Mouse (Mus musculus) neural tube, embryonic 13.5 days (tissue): ENCODE measurements around the gene Fam210b. TPM values are rescaled to one million over a fixed set of nuclear protein-coding genes. Genes with fewer than 3 reads are reported as not detected.
"Not testable (repeated sequence)": the region's sequence is repeated elsewhere in the genome, so short reads cannot be mapped to it uniquely, and the experiment has no call there.

ENCODE experiments used
- ATAC-seq: fragments of 200-750 bp; cut with Nextera tagmentation; 2 replicates; pipeline ENCODE4 v1.8.0; 2017; ENCODE audit warnings: low read depth, mild to moderate bottlenecking, moderate TSS enrichment, moderate library complexity
- H3K27ac ChIP-seq: fragments of 300-500 bp; sonication (generic); replicated peaks from 2 replicates; pipeline ENCODE4 v1.5.1; 2015; ENCODE audit warnings: moderate library complexity, mild to moderate bottlenecking, inconsistent platforms
- H3K27me3 ChIP-seq: fragments of 300-500 bp; sonication (generic); 2 replicates; pipeline ENCODE4 v1.6.1; 2015; ENCODE audit warnings: mild to moderate bottlenecking, inconsistent platforms
- H3K36me3 ChIP-seq: fragments of 300-500 bp; sonication (generic); 2 replicates; pipeline ENCODE4 v1.6.1; 2015; ENCODE audit warnings: mild to moderate bottlenecking, inconsistent platforms
- H3K4me1 ChIP-seq: fragments of 300-500 bp; sonication (generic); replicated peaks from 2 replicates; pipeline ENCODE4 v1.6.1; 2015; ENCODE audit warnings: inconsistent platforms
- H3K4me2 ChIP-seq: fragments of 300-500 bp; sonication (generic); 2 replicates; pipeline ENCODE4 v1.6.1; 2015; ENCODE audit warnings: inconsistent platforms, mild to moderate bottlenecking, moderate library complexity
- H3K4me3 ChIP-seq: fragments of 300-500 bp; sonication (generic); 2 replicates; pipeline ENCODE4 v1.5.1; 2015; ENCODE audit warnings: mild to moderate bottlenecking, inconsistent platforms
- H3K9ac ChIP-seq: fragments of 300-500 bp; sonication (generic); 2 replicates; pipeline ENCODE4 v1.6.1; 2015; ENCODE audit warnings: moderate library complexity, mild to moderate bottlenecking, inconsistent platforms
- H3K9me3 ChIP-seq: fragments of 300-500 bp; sonication (generic); 2 replicates; pipeline ENCODE4 v1.6.1; 2016; ENCODE audit warnings: inconsistent platforms
- WGBS: fragments of 180-500 bp; shearing (Covaris S2); methylation state at CpG from one replicate; pipeline ENCODE4 v1.1.7; 2015; 5-methylcytosine and 5-hydroxymethylcytosine counted together
- polyA plus RNA-seq: library from polyadenylated mRNA; unstranded; fragments of >200 nt; fragmentation: Nextera tagmentation; extraction: Ambion mirVana; gene quantifications from 2 replicates; pipeline ENCODE4 v1.2.1, GENCODE M21; 2015

The Fam210b gene
- polyA plus RNA-seq, result 29.9 and 33.0 TPM in 2 replicates

- H3K9me3 ChIP-seq, result no peaks in the 10 kb centered on the region
- peaks cover 59% of the 10 kb centered on the region for H3K4me1 ChIP-seq
- H3K36me3 ChIP-seq, result no peaks in the 10 kb centered on the region
- 1% methylated on average over 35 of the region's 35 CpGs for WGBS
- peak within 1 kb of the TSS; percentile 98 for H3K4me2 ChIP-seq
- no peaks in the 10 kb centered on the region for H3K27me3 ChIP-seq
- ATAC-seq, result peak; percentile 94
- peak within 1 kb of the TSS; percentile 75 for H3K4me3 ChIP-seq
- H3K27ac ChIP-seq, result peak within 1 kb of the TSS; percentile 67
- peak within 1 kb of the TSS; percentile 80 for H3K9ac ChIP-seq
Measured at GRCm38 (mm10) chr2:172345258-172345738, at the start of gene Fam210b. Gene Fam210b (plus strand): TSS chr2:172345565.

GRCm38 (mm10) chr2:172298083-172298482 lies 47.3 kb upstream of the Fam210b start:
- Histone ChIP-seq H3K9me3 (no peaks in the 10 kb centered on the region), H3K4me3 (no peak overlapping the region), H3K4me2 (no peak overlapping the region), H3K4me1 (peaks cover 17% of the 10 kb centered on the region), H3K36me3 (no peaks in the 10 kb centered on the region), H3K27me3 (no peaks in the 10 kb centered on the region), H3K27ac (no peak overlapping the region), H3K9ac (no peak overlapping the region)
- 79% methylated on average over 1 of the region's 1 CpGs for WGBS
- ATAC-seq, result no peak

GRCm38 (mm10) chr2:172298542-172298941 lies 46.8 kb upstream of the Fam210b start:
- peaks cover 15% of the 10 kb centered on the region for H3K4me1 ChIP-seq
- peak overlapping the region; percentile 82; the same call in 1 of the 2 replicates for H3K27ac ChIP-seq
- H3K9ac ChIP-seq, result no peak overlapping the region
- H3K4me2 ChIP-seq, result no peak overlapping the region
- no peaks in the 10 kb centered on the region for H3K27me3 ChIP-seq
- no peaks in the 10 kb centered on the region for H3K36me3 ChIP-seq
- 60% methylated on average over 1 of the region's 1 CpGs for WGBS
- ATAC-seq, result no peak
- no peaks in the 10 kb centered on the region for H3K9me3 ChIP-seq
- no peak overlapping the region for H3K4me3 ChIP-seq

GRCm38 (mm10) chr2:172299126-172299921 lies 46.0 kb upstream of the Fam210b start:
- Histone ChIP-seq H3K27ac (peak overlapping the region; percentile 82), H3K4me2 (peak overlapping the region; percentile 16), H3K9ac (0 out of 2 replicates have a peak overlapping the region, but pooled peaks have one; percentile 6), H3K4me3 (no peak overlapping the region), H3K36me3 (no peaks in the 10 kb centered on the region), H3K4me1 (peaks cover 15% of the 10 kb centered on the region), H3K9me3 (no peaks in the 10 kb centered on the region), H3K27me3 (no peaks in the 10 kb centered on the region)
- peak; percentile 65; the same call in 1 of the 2 replicates for ATAC-seq
- WGBS, result 7% methylated on average over 14 of the region's 14 CpGs

GRCm38 (mm10) chr2:172302396-172302795 lies 43.0 kb upstream of the Fam210b start:
- Histone ChIP-seq H3K36me3 (no peaks in the 10 kb centered on the region), H3K9me3 (no peaks in the 10 kb centered on the region), H3K4me3 (no peak overlapping the region), H3K4me1 (peaks cover 15% of the 10 kb centered on the region), H3K27me3 (no peaks in the 10 kb centered on the region), H3K27ac (no peak overlapping the region), H3K4me2 (no peak overlapping the region), H3K9ac (no peak overlapping the region)
- WGBS, result 92% methylated on average over 5 of the region's 5 CpGs
- no peak for ATAC-seq

- ATAC-seq, result no peak
- Histone ChIP-seq H3K9ac (no peak overlapping the region), H3K4me2 (no peak overlapping the region), H3K4me3 (no peak overlapping the region), H3K36me3 (no peaks in the 10 kb centered on the region), H3K27me3 (no peaks in the 10 kb centered on the region), H3K4me1 (peaks cover 13% of the 10 kb centered on the region), H3K9me3 (no peaks in the 10 kb centered on the region), H3K27ac (no peak overlapping the region)
- WGBS, result 55% methylated on average over 8 of the region's 8 CpGs
Measured at GRCm38 (mm10) chr2:172304118-172304708, 41.2 kb upstream of the Fam210b start.

GRCm38 (mm10) chr2:172305546-172305945 lies 39.8 kb upstream of the Fam210b start:
- 72% methylated on average over 7 of the region's 7 CpGs for WGBS
- not testable (repeated sequence) for H3K4me1 ChIP-seq, H3K4me3 ChIP-seq, H3K9me3 ChIP-seq, ATAC-seq, H3K36me3 ChIP-seq, H3K27ac ChIP-seq, H3K9ac ChIP-seq, H3K27me3 ChIP-seq, H3K4me2 ChIP-seq

- WGBS, result 61% methylated on average over 4 of the region's 4 CpGs
- Histone ChIP-seq H3K4me3 (no peak overlapping the region), H3K4me2 (no peak overlapping the region), H3K27me3 (no peaks in the 10 kb centered on the region), H3K9me3 (no peaks in the 10 kb centered on the region), H3K27ac (no peak overlapping the region), H3K4me1 (no peaks in the 10 kb centered on the region), H3K36me3 (no peaks in the 10 kb centered on the region), H3K9ac (no peak overlapping the region)
- ATAC-seq, result no peak
Measured at GRCm38 (mm10) chr2:172306544-172306943, 38.8 kb upstream of the Fam210b start.

- no peaks in the 10 kb centered on the region for H3K4me1 ChIP-seq
- H3K4me2 ChIP-seq, result no peak overlapping the region
- H3K36me3 ChIP-seq, result no peaks in the 10 kb centered on the region
- peaks cover 5% of the 10 kb centered on the region; the same call in 1 of the 2 replicates for H3K9me3 ChIP-seq
- 0 out of 2 replicates have a peak overlapping the region, but pooled peaks have one; percentile 3 for H3K27ac ChIP-seq
- ATAC-seq, result no peak
- H3K27me3 ChIP-seq, result no peaks in the 10 kb centered on the region
- 88% methylated on average over 9 of the region's 9 CpGs for WGBS
- no peak overlapping the region for H3K4me3 ChIP-seq
- no peak overlapping the region for H3K9ac ChIP-seq
Measured at GRCm38 (mm10) chr2:172311731-172312130, 33.6 kb upstream of the Fam210b start.

- Histone ChIP-seq H3K27me3 (0 out of 2 replicates have a peak, but pooled peaks cover 3% of the 10 kb centered on the region), H3K27ac (no peak overlapping the region), H3K36me3 (no peaks in the 10 kb centered on the region), H3K9ac (no peak overlapping the region), H3K4me1 (no peaks in the 10 kb centered on the region), H3K4me2 (no peak overlapping the region), H3K9me3 (no peaks in the 10 kb centered on the region), H3K4me3 (no peak overlapping the region)
- WGBS, result 20% methylated on average over 9 of the region's 9 CpGs
- no peak for ATAC-seq
Measured at GRCm38 (mm10) chr2:172320878-172321277, 24.5 kb upstream of the Fam210b start.

GRCm38 (mm10) chr2:172328248-172328647 lies 17.1 kb upstream of the Fam210b start:
- H3K27ac ChIP-seq, result no peak overlapping the region
- WGBS, result 58% methylated on average over 8 of the region's 8 CpGs
- H3K4me3 ChIP-seq, result no peak overlapping the region
- ATAC-seq, result no peak
- H3K27me3 ChIP-seq, result peaks cover 26% of the 10 kb centered on the region
- no peak overlapping the region for H3K4me2 ChIP-seq
- no peak overlapping the region for H3K9ac ChIP-seq
- H3K9me3 ChIP-seq, result no peaks in the 10 kb centered on the region
- H3K36me3 ChIP-seq, result no peaks in the 10 kb centered on the region
- peaks cover 2% of the 10 kb centered on the region; the same call in 1 of the 2 replicates for H3K4me1 ChIP-seq

- Histone ChIP-seq H3K4me3 (peak overlapping the region; percentile 11; the same call in 1 of the 2 replicates), H3K4me2 (peak overlapping the region; percentile 48), H3K27ac (no peak overlapping the region), H3K4me1 (peaks cover 2% of the 10 kb centered on the region; the same call in 1 of the 2 replicates), H3K36me3 (no peaks in the 10 kb centered on the region), H3K9me3 (no peaks in the 10 kb centered on the region), H3K27me3 (peaks cover 26% of the 10 kb centered on the region), H3K9ac (peak overlapping the region; percentile 64; the same call in 1 of the 2 replicates)
- ATAC-seq, result peak; percentile 91
- WGBS, result 7% methylated on average over 13 of the region's 13 CpGs
Measured at GRCm38 (mm10) chr2:172329179-172329578, 16.2 kb upstream of the Fam210b start.
